Mouse (Mus musculus) liver, embryonic 14.5 days (tissue): Measurements from ENCODE around the gene Stau1. TPM values are rescaled to one million over a fixed set of nuclear protein-coding genes. Genes with fewer than 3 reads are reported as not detected.

ENCODE experiments used
- ATAC-seq: fragments of 200-750 bp; cut with Nextera tagmentation; 2 replicates; pipeline ENCODE4 v1.8.0; 2017; ENCODE audit warnings: moderate number of reproducible peaks, mild to moderate bottlenecking, moderate library complexity; ENCODE audit not compliant: insufficient read depth
- DNase-seq, 3 experiments: peaks; one replicate each; pipeline ENCODE4 v3.0.0-alpha.2; 2012 to 2013; ENCODE audit warnings: low read depth in 3 of 3, low spot score in 3 of 3
- H3K27ac ChIP-seq: fragments of 300-500 bp; sonication (generic); 2 replicates; pipeline ENCODE4 v1.5.1; 2014; ENCODE audit warnings: moderate library complexity, mild to moderate bottlenecking, control low read depth, inconsistent platforms
- H3K27me3 ChIP-seq: fragments of 300-500 bp; sonication (generic); 2 replicates; pipeline ENCODE4 v1.6.1; 2014; ENCODE audit warnings: mild to moderate bottlenecking, low read length, moderate library complexity; ENCODE audit not compliant: control insufficient read depth, insufficient read depth
- H3K36me3 ChIP-seq: fragments of 300-500 bp; sonication (generic); replicated peaks from 2 replicates; pipeline ENCODE4 v1.6.1; 2014; ENCODE audit warnings: low read depth; ENCODE audit not compliant: control insufficient read depth, insufficient read depth
- H3K4me1 ChIP-seq, 2 experiments: fragments of 200-500 bp in 1 of 2; fragments of 300-500 bp in 1 of 2; sonication (generic) in 1 of 2; replicated peaks; 2 replicates each; pipeline ENCODE4 v1.6.1; 2012 to 2014; ENCODE audit warnings: antibody characterized with exemption in 1 of 2, inconsistent platforms in 1 of 2, low read length in 1 of 2; ENCODE audit not compliant: control insufficient read depth in 2 of 2, insufficient read depth in 2 of 2
- H3K4me2 ChIP-seq: fragments of 300-500 bp; sonication (generic); 2 replicates; pipeline ENCODE4 v1.6.1; 2014; ENCODE audit warnings: low read depth, mild to moderate bottlenecking, control low read depth, moderate library complexity
- H3K4me3 ChIP-seq, 2 experiments: fragments of 200-500 bp in 1 of 2; fragments of 300-500 bp in 1 of 2; sonication (generic) in 1 of 2; 2 replicates each; pipeline ENCODE4 v1.5.1; 2012 to 2014; ENCODE audit warnings: low read depth in 2 of 2, low read length in 2 of 2, mild to moderate bottlenecking in 2 of 2, control low read depth in 1 of 2, inconsistent platforms in 1 of 2, moderate library complexity in 1 of 2; ENCODE audit not compliant: insufficient read depth in 1 of 2
- H3K9ac ChIP-seq: fragments of 300-500 bp; sonication (generic); replicated peaks from 2 replicates; pipeline ENCODE4 v1.6.1; 2014; ENCODE audit warnings: mild to moderate bottlenecking, control low read depth, moderate library complexity
- H3K9me3 ChIP-seq: fragments of 300-500 bp; sonication (generic); 2 replicates; pipeline ENCODE4 v1.6.1; 2016; ENCODE audit warnings: low read length, mixed read lengths; ENCODE audit not compliant: control insufficient read depth
- CTCF ChIP-seq: IDR thresholded peaks from 2 replicates; pipeline ENCODE4 v1.5.1; 2016; ENCODE audit warnings: antibody characterized with exemption, low read depth, control low read depth
- EP300 ChIP-seq: IDR thresholded peaks from 2 replicates; pipeline ENCODE4 v1.6.1; 2016; ENCODE audit warnings: antibody characterized with exemption, low read depth
- WGBS: fragments of 180-500 bp; shearing (Covaris S2); extraction: QIAGEN DNeasy Blood & Tissue Kit; methylation state at CpG from one replicate; pipeline ENCODE4 v1.1.7; 2014; ENCODE audit not compliant: insufficient replicate concordance; 5-methylcytosine and 5-hydroxymethylcytosine counted together
- polyA plus RNA-seq, 2 experiments: library from polyadenylated mRNA; depleted of rRNA in 1 of 2; stranded (reverse) in 1 of 2; unstranded in 1 of 2; fragments of >200 nt; fragmentation: Nextera tagmentation in 1 of 2; extraction: Ambion mirVana in 1 of 2; gene quantifications; 2 replicates each; pipeline versions ENCODE4 v1.2.1 to v1.2.3; 2012 to 2014

Stau1 gene
- polyA plus RNA-seq, 2 experiments: 11.4 to 15.6 TPM

DNA sequence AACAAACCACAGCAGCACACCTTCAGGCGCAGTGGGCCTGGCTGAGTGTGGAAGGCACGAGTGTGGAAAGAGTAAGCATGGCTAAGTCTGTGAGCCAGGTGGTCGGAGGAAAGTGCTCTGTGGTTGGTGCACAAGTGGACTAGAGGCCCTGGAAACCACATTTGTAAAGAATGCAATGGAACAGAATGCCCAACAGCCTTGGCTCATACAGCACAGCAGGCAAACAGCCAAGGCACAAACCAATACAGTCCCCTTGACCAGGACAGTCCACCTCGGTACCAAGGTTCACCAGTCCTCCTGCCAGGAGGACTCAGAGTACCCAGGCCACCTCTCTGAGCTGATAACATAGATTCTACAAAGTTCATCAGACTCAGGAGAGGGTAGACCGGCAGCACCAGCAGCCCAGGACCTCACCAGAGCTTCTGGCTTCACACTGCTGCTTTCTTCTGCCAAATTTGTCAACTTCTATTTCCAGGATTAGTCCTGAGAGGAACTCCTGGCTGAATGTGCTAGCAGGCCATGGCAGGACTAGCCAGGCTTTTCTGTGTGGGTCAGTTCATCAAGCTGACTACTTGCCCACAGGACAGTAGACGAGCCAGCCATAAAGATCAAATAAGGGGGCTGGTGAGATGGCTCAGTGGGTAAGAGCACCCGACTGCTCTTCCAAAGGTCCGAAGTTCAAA lies 35.3 kb downstream of the Stau1 start:
- Histone ChIP-seq H3K4me3 (no peak overlapping the region), H3K4me2 (no peak overlapping the region), H3K27me3 (no peaks in the 10 kb centered on the region), H3K4me1 (no peaks in the 10 kb centered on the region; a peak in 1 of 4 replicates), H3K36me3 (peaks cover 4% of the 10 kb centered on the region; the same call in 1 of the 2 replicates), H3K9me3 (no peaks in the 10 kb centered on the region), H3K9ac (no peak overlapping the region), H3K27ac (no peak overlapping the region)
- TF ChIP-seq CTCF (no peak), EP300 (no peak)
- no peak for ATAC-seq
- DNase-seq: no peak
- WGBS: 74% methylated on average over 8 of the region's 8 CpGs

DNA sequence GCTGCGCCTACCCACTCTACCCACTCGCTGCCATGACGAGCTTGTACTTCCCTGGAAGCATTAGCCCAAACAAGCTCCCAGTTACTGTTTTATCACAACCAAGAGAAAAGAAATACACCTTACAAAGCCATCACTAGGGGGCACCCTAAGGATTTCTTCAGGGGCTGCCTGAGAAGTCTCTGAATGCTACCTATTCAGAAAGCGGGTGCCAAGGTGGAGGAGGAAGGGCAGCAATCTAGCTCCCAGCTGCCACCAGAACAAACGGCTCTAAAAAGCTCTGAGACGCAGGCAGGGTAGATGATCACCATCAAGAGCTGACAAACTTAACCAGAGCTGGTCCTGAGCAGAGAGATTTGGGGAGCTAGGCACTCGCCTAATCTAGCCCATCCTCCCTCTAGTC lies 39.3 kb downstream of the Stau1 start:
- Histone ChIP-seq H3K27ac (no peak overlapping the region), H3K27me3 (no peaks in the 10 kb centered on the region), H3K9me3 (no peaks in the 10 kb centered on the region), H3K36me3 (peaks cover 16% of the 10 kb centered on the region), H3K9ac (no peak overlapping the region), H3K4me3 (no peak overlapping the region), H3K4me1 (no peaks in the 10 kb centered on the region; a peak in 1 of 4 replicates), H3K4me2 (no peak overlapping the region)
- peak; percentile 36 to 44 (median 40) for DNase-seq
- 49% methylated on average over 7 of the region's 7 CpGs for WGBS
- ATAC-seq: 0 out of 2 replicates have a peak, but pooled peaks have one; percentile 9
- TF ChIP-seq EP300 (no peak), CTCF (peak; percentile 68)

DNA sequence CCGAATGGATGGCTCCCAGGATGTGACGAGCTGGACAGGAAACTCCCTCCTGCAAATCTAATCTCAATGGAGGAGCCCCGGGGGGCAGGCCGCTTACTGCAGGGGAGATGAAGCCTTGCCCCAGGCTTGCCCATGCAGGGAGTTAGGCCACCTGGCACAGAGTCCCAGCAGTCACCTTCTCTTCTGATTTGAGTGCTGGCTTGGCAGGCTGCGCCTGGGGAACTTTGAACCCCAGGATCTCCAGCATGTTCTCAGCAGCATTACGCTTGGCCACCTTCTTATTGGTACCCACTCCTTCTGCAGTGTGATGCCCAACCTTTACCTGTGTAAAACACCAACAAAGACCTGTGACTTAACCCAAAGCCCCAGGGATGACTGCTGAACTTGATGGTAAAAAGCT lies 43.9 kb downstream of the Stau1 start:
- WGBS: 77% methylated on average over 6 of the region's 6 CpGs
- H3K36me3 ChIP-seq: peaks cover 50% of the 10 kb centered on the region
- TF ChIP-seq EP300 (no peak), CTCF (no peak)

DNA sequence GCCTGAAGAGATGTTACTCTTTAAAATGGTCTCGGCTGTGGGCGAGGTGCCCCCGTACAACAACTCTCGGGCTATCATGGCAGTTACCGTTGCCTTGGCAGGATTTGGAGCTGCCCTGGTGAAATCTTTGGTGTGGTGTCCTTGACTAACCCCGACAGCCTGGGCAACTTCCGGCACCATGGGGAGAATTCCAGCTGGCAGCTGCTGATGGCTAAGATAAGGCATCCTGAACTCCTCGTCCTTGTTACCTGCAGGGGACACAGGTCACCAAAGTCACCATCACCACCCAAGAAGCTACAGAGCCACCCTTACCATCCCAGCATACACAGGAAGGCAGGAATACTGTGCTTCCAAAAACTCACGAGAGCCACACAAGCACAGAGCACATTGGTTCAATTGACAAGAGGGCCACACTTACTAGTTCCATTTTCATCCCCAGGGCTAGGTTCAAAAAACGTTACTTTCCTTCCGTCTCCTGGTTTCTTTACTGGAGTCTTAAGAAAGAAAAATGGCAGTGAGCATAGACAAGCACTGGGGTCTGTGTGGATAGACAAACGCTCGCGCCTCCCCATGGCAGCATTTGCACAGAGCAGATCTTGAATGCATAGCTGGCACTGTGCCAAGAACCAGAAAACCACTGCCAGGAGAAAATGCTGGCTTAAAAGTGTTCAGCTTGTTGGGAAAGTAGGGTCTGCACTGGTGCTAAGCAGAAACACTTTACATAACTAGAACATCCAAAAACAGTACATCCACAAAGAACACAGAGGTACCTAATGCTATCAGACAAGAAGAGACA lies 45.0 kb downstream of the Stau1 start:
- Histone ChIP-seq H3K4me1 (no peaks in the 10 kb centered on the region), H3K36me3 (peaks cover 59% of the 10 kb centered on the region), H3K27ac (no peak overlapping the region), H3K4me2 (no peak overlapping the region), H3K4me3 (no peak overlapping the region), H3K9ac (no peak overlapping the region), H3K9me3 (no peaks in the 10 kb centered on the region), H3K27me3 (no peaks in the 10 kb centered on the region)
- DNase-seq: no peak
- ATAC-seq: no peak
- WGBS: 80% methylated on average over 14 of the region's 14 CpGs
- TF ChIP-seq CTCF (no peak), EP300 (no peak)

More for the DNA sequence above, 43.9 kb downstream of the Stau1 start:
- no peak for ATAC-seq
- Histone ChIP-seq H3K4me1 (no peaks in the 10 kb centered on the region), H3K4me2 (no peak overlapping the region), H3K4me3 (no peak overlapping the region), H3K9me3 (no peaks in the 10 kb centered on the region), H3K9ac (no peak overlapping the region), H3K27ac (no peak overlapping the region), H3K27me3 (no peaks in the 10 kb centered on the region)
- no peak for DNase-seq

DNA sequence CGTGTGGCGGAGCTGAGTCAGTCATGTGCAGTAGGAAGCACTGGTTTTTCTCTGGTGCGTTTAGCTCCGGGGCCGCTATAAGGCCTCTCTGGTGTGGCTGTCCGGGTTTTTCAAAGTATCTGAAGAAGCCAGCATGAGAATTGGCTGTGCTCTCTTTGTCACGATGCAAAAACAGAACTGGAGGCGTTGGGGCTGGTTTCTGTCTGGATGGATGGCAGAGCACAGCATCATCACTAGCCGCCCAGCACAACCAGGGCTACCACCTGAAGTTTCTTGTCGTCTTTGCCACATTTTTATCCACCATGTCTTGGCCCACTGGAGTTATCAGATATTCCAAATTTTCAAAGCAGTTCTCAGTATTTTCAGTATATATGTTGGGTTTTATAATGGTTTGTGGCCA lies 47.2 kb downstream of the Stau1 start:
- H3K4me2 ChIP-seq: no peak overlapping the region
- no peak overlapping the region for H3K9ac ChIP-seq
- peaks cover 77% of the 10 kb centered on the region for H3K36me3 ChIP-seq
- DNase-seq (no peak), ATAC-seq (no peak)
- H3K27ac ChIP-seq: no peak overlapping the region
- TF ChIP-seq CTCF: no peak
- no peaks in the 10 kb centered on the region for H3K27me3 ChIP-seq
- no peaks in the 10 kb centered on the region for H3K9me3 ChIP-seq
- H3K4me3 ChIP-seq: no peak overlapping the region
- no peaks in the 10 kb centered on the region for H3K4me1 ChIP-seq
- 83% methylated on average over 10 of the region's 10 CpGs for WGBS
